Mouse (Mus musculus) heart, postnatal 0 days (tissue): ENCODE measurements around the gene Piwil1. TPM values are rescaled to one million over a fixed set of nuclear protein-coding genes. Genes with fewer than 3 reads are reported as not detected.

Source experiments
- ATAC-seq: fragments of 200-750 bp; cut with Nextera tagmentation; 2 replicates; pipeline ENCODE4 v1.8.0; 2017; ENCODE audit warnings: low read depth, moderate number of reproducible peaks, moderate library complexity; ENCODE audit not compliant: insufficient read depth
- DNase-seq: peaks from one replicate; pipeline ENCODE4 v3.0.0-alpha.2; 2016; ENCODE audit warnings: low spot score
- H3K27ac ChIP-seq: fragments of 300-500 bp; sonication (generic); 2 replicates; pipeline ENCODE4 v1.5.1; 2014; ENCODE audit warnings: low read depth, mild to moderate bottlenecking
- H3K27me3 ChIP-seq: fragments of 300-500 bp; sonication (generic); 2 replicates; pipeline ENCODE4 v1.6.1; 2014; ENCODE audit warnings: low read length, mixed read lengths; ENCODE audit not compliant: control insufficient read depth, insufficient read depth
- H3K36me3 ChIP-seq: fragments of 300-500 bp; sonication (generic); replicated peaks from 2 replicates; pipeline ENCODE4 v1.6.1; 2014; ENCODE audit warnings: low read length, mixed read lengths; ENCODE audit not compliant: control insufficient read depth, insufficient read depth
- H3K4me1 ChIP-seq: fragments of 300-500 bp; sonication (generic); 2 replicates; pipeline ENCODE4 v1.6.1; 2014; ENCODE audit warnings: antibody characterized with exemption; ENCODE audit not compliant: control insufficient read depth, insufficient read depth
- H3K4me2 ChIP-seq: fragments of 300-500 bp; sonication (generic); 2 replicates; pipeline ENCODE4 v1.6.1; 2014; ENCODE audit warnings: low read depth, mild to moderate bottlenecking, low read length, moderate library complexity
- H3K4me3 ChIP-seq: fragments of 300-500 bp; sonication (generic); 2 replicates; pipeline ENCODE4 v1.5.1; 2014; ENCODE audit warnings: low read depth, low read length
- H3K9ac ChIP-seq: fragments of 300-500 bp; sonication (generic); replicated peaks from 2 replicates; pipeline ENCODE4 v1.6.1; 2014; ENCODE audit warnings: low read depth, low read length, mixed read lengths
- H3K9me3 ChIP-seq: fragments of 300-500 bp; sonication (generic); replicated peaks from 2 replicates; pipeline ENCODE4 v1.6.1; 2016; ENCODE audit warnings: low read length; ENCODE audit not compliant: control insufficient read depth
- CTCF ChIP-seq: IDR thresholded peaks from 2 replicates; pipeline ENCODE4 v1.5.1; 2016; ENCODE audit warnings: antibody characterized with exemption, control low read depth, low read depth
- EP300 ChIP-seq: IDR thresholded peaks from 2 replicates; pipeline ENCODE4 v1.6.1; 2016; ENCODE audit warnings: antibody characterized with exemption, low read depth
- WGBS: fragments of 180-500 bp; shearing (Covaris S2); extraction: QIAGEN DNeasy Blood & Tissue Kit; methylation state at CpG from one replicate; pipeline ENCODE4 v1.1.7; 2014; 5-methylcytosine and 5-hydroxymethylcytosine counted together
- polyA plus RNA-seq: library from polyadenylated mRNA; unstranded; fragments of >200 nt; fragmentation: Nextera tagmentation; extraction: Ambion mirVana; gene quantifications from 2 replicates; pipeline ENCODE4 v1.2.1, GENCODE M21; 2015
- total RNA-seq: library from RNA; depleted of rRNA; stranded (reverse); fragments of >200 nt; gene quantifications from 2 replicates; pipeline ENCODE4 v1.2.3, GENCODE M21; 2014; ENCODE audit warnings: low replicate concordance

Piwil1 gene
- total and polyA plus RNA-seq, 2 experiments from 2014 or later = not detected

- Histone ChIP-seq H3K4me1 (no peaks in the 10 kb centered on the region), H3K27me3 (no peaks in the 10 kb centered on the region), H3K36me3 (no peaks in the 10 kb centered on the region), H3K9me3 (peaks cover 4% of the 10 kb centered on the region; the same call in 1 of the 2 replicates), H3K9ac (no peak overlapping the region), H3K27ac (no peak overlapping the region), H3K4me3 (no peak overlapping the region), H3K4me2 (no peak overlapping the region)
- DNase-seq (no peak), ATAC-seq (no peak)
- 30% methylated on average over 15 of the region's 15 CpGs for WGBS
- TF ChIP-seq CTCF (no peak), EP300 (no peak)
Measured at GRCm38 (mm10) chr5:128684621-128685020, 17.7 kb upstream of the Piwil1 start.

GRCm38 (mm10) chr5:128687139-128687538 is 15.2 kb upstream of the Piwil1 start:
- no peak overlapping the region for H3K27ac ChIP-seq
- WGBS = 82% methylated on average over 5 of the region's 5 CpGs
- ATAC-seq (no peak), DNase-seq (no peak)
- no peak overlapping the region for H3K4me2 ChIP-seq
- no peak for TF ChIP-seq CTCF
- no peaks in the 10 kb centered on the region for H3K4me1 ChIP-seq
- H3K27me3 ChIP-seq = no peaks in the 10 kb centered on the region
- peaks cover 4% of the 10 kb centered on the region; the same call in 1 of the 2 replicates for H3K9me3 ChIP-seq
- H3K36me3 ChIP-seq = no peaks in the 10 kb centered on the region
- no peak overlapping the region for H3K4me3 ChIP-seq
- H3K9ac ChIP-seq = no peak overlapping the region

GRCm38 (mm10) chr5:128694107-128694506 is 8.2 kb upstream of the Piwil1 start:
- WGBS = 53% methylated on average over 6 of the region's 6 CpGs
- no peak for ATAC-seq
- TF ChIP-seq CTCF (no peak), EP300 (no peak)

GRCm38 (mm10) chr5:128694611-128695325 is 7.6 kb upstream of the Piwil1 start:
- no peak overlapping the region for H3K9ac ChIP-seq
- DNase-seq (no peak), ATAC-seq (no peak)
- no peak overlapping the region for H3K4me2 ChIP-seq
- no peak overlapping the region for H3K4me3 ChIP-seq
- 73% methylated on average over 18 of the region's 18 CpGs for WGBS
- no peaks in the 10 kb centered on the region for H3K4me1 ChIP-seq
- H3K27ac ChIP-seq = no peak overlapping the region
- no peaks in the 10 kb centered on the region for H3K27me3 ChIP-seq
- no peaks in the 10 kb centered on the region for H3K9me3 ChIP-seq
- TF ChIP-seq EP300 = no peak
- TF ChIP-seq CTCF = no peak
- H3K36me3 ChIP-seq = no peaks in the 10 kb centered on the region

More at GRCm38 (mm10) chr5:128694107-128694506, 8.2 kb upstream of the Piwil1 start:
- H3K4me3 ChIP-seq = no peak overlapping the region
- no peaks in the 10 kb centered on the region for H3K9me3 ChIP-seq
- no peak for DNase-seq
- H3K4me2 ChIP-seq = no peak overlapping the region
- H3K27me3 ChIP-seq = no peaks in the 10 kb centered on the region
- H3K9ac ChIP-seq = no peak overlapping the region
- H3K4me1 ChIP-seq = no peaks in the 10 kb centered on the region
- H3K27ac ChIP-seq = no peak overlapping the region
- no peaks in the 10 kb centered on the region for H3K36me3 ChIP-seq

GRCm38 (mm10) chr5:128696824-128697223 is 5.5 kb upstream of the Piwil1 start:
- Histone ChIP-seq H3K9ac (no peak overlapping the region), H3K4me3 (no peak overlapping the region), H3K27me3 (no peaks in the 10 kb centered on the region), H3K36me3 (no peaks in the 10 kb centered on the region), H3K27ac (no peak overlapping the region), H3K4me2 (no peak overlapping the region), H3K4me1 (no peaks in the 10 kb centered on the region), H3K9me3 (no peaks in the 10 kb centered on the region)
- DNase-seq (no peak), ATAC-seq (no peak)
- TF ChIP-seq CTCF (no peak), EP300 (no peak)
- 69% methylated on average over 10 of the region's 10 CpGs for WGBS

- no peak overlapping the region for H3K4me3 ChIP-seq
- H3K9ac ChIP-seq = no peak overlapping the region
- H3K4me2 ChIP-seq = no peak overlapping the region
- no peaks in the 10 kb centered on the region for H3K27me3 ChIP-seq
- no peak for ATAC-seq
- no peak for TF ChIP-seq EP300
- TF ChIP-seq CTCF = no peak
- DNase-seq = no peak
- WGBS = 48% methylated on average over 11 of the region's 11 CpGs
- no peaks in the 10 kb centered on the region for H3K9me3 ChIP-seq
- H3K36me3 ChIP-seq = no peaks in the 10 kb centered on the region
- H3K4me1 ChIP-seq = no peaks in the 10 kb centered on the region
- H3K27ac ChIP-seq = no peak overlapping the region
Measured at GRCm38 (mm10) chr5:128700716-128701115, 1.6 kb upstream of the Piwil1 start.
